Mouse (Mus musculus): ENCODE data around the gene Ankk1. TPM values are rescaled to one million over a fixed set of nuclear protein-coding genes. Genes with fewer than 3 reads are reported as not detected.

Gene Ankk1
- polyA plus RNA-seq (2014; fragmentation: Nextera tagmentation; extraction: Ambion mirVana) = 0.21 TPM in 1 of 2 replicates, not detected in the other

GRCm38 (mm10) chr9:49426921-49427320 lies at the start of gene Ankk1:
Gene Ankk1 (minus strand): TSS chr9:49427021.
- Histone ChIP-seq H3K27me3 (ENCODE audit: control insufficient read depth, insufficient read depth, low read length) (no peaks in the 10 kb centered on the region), H3K9me3 (ENCODE audit: control insufficient read depth, low read length) (no peaks in the 10 kb centered on the region), H3K27ac (ENCODE audit: low read depth, low read length) (no peak within 1 kb of the TSS), H3K4me1 (ENCODE audit: control insufficient read depth, insufficient read depth, low read length) (no peaks in the 10 kb centered on the region), H3K4me2 (ENCODE audit: low read depth, low read length) (no peak within 1 kb of the TSS), H3K9ac (replicated peaks; ENCODE audit: low read depth, low read length) (no peak within 1 kb of the TSS), H3K36me3 (ENCODE audit: control insufficient read depth, insufficient read depth, low read length) (no peaks in the 10 kb centered on the region), H3K4me3 (ENCODE audit: low read depth, low read length) (no peak within 1 kb of the TSS)
- 87% methylated on average over 7 of the region's 7 CpGs for WGBS
- no peak for ATAC-seq (ENCODE audit: low read depth)

DNA sequence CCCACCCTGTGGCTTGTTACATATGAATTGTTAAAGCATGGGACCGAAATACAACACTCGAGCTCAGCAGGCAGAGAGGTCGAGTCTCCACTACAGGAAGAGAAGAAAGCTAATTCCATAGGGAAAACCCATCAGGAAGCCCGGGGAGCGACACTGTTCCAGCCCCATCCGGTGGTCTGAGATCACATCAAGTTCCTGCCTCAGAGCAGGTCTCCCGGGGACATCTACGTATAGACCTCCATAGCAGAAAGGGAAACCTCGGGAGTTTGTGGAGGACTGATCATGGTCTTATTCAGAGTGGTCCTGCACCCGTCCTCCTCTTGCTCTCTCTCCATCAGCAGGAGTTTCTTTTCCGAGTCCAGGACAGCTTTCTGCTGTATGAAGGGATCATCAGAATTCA lies 45.3 kb upstream of the Ankk1 start:
- Histone ChIP-seq H3K4me1 (ENCODE audit: control insufficient read depth, insufficient read depth, low read length) (no peaks in the 10 kb centered on the region), H3K9me3 (ENCODE audit: control insufficient read depth, low read length) (no peaks in the 10 kb centered on the region), H3K9ac (replicated peaks; ENCODE audit: low read depth, low read length) (no peak overlapping the region), H3K27me3 (ENCODE audit: control insufficient read depth, insufficient read depth, low read length) (no peaks in the 10 kb centered on the region), H3K4me3 (ENCODE audit: low read depth, low read length) (no peak overlapping the region), H3K36me3 (ENCODE audit: control insufficient read depth, insufficient read depth, low read length) (no peaks in the 10 kb centered on the region), H3K4me2 (ENCODE audit: low read depth, low read length) (no peak overlapping the region), H3K27ac (ENCODE audit: low read depth, low read length) (no peak overlapping the region)
- 80% methylated on average over 11 of the region's 11 CpGs for WGBS
- ATAC-seq (ENCODE audit: low read depth) = no peak

DNA sequence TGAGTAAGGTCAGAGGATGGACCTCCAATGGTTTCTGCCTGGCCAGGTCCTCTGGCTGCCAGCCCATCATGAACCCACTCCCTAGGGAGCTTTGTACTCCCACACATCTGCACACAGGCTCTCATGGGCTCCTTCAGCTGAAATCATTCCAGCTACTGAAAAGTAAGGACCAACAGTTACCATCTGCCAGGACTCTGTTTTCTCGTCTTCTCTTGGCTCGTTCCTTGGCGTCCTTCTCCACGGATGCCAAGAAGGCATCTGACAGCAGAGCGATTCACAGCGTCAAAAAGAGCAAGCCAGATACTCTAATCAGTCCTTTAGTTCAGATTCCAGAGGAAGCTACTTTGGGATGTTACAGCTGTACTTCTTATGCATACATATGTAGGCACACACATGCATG lies 44.1 kb upstream of the Ankk1 start:
- no peak for ATAC-seq (ENCODE audit: low read depth)
- Histone ChIP-seq H3K27me3 (ENCODE audit: control insufficient read depth, insufficient read depth, low read length) (no peaks in the 10 kb centered on the region), H3K36me3 (ENCODE audit: control insufficient read depth, insufficient read depth, low read length) (no peaks in the 10 kb centered on the region), H3K4me3 (ENCODE audit: low read depth, low read length) (no peak overlapping the region), H3K9me3 (ENCODE audit: control insufficient read depth, low read length) (no peaks in the 10 kb centered on the region), H3K27ac (ENCODE audit: low read depth, low read length) (no peak overlapping the region), H3K9ac (replicated peaks; ENCODE audit: low read depth, low read length) (no peak overlapping the region), H3K4me1 (ENCODE audit: control insufficient read depth, insufficient read depth, low read length) (no peaks in the 10 kb centered on the region), H3K4me2 (ENCODE audit: low read depth, low read length) (no peak overlapping the region)
- WGBS = 79% methylated on average over 6 of the region's 6 CpGs

DNA sequence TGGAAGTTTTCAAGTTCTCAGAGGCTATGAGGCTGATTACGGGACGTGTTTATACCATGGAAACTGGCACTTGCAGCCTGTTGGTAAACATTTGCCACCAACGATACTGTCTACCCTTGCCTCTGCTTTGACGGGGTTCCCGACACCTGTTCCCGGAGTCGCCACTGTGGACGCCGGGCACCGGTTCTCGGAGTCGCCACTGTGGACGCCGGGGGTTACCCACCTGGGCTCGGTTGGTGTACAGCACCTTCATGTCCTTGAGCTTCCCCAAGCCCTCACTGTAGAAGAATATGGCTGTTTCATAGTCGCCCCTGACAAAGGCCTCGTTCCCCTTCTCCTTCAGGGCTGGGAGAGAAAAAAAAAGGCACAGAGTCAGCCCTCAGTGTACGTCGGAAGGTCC lies 43.2 kb upstream of the Ankk1 start:
- no peaks in the 10 kb centered on the region for H3K4me1 ChIP-seq (ENCODE audit: control insufficient read depth, insufficient read depth, low read length)
- no peak overlapping the region for H3K4me3 ChIP-seq (ENCODE audit: low read depth, low read length)
- H3K9me3 ChIP-seq (ENCODE audit: control insufficient read depth, low read length) = no peaks in the 10 kb centered on the region
- 94% methylated on average over 19 of the region's 19 CpGs for WGBS
- no peaks in the 10 kb centered on the region for H3K36me3 ChIP-seq (ENCODE audit: control insufficient read depth, insufficient read depth, low read length)
- no peak overlapping the region for H3K4me2 ChIP-seq (ENCODE audit: low read depth, low read length)
- H3K27me3 ChIP-seq (ENCODE audit: control insufficient read depth, insufficient read depth, low read length) = no peaks in the 10 kb centered on the region
- no peak overlapping the region for H3K9ac ChIP-seq (replicated peaks; ENCODE audit: low read depth, low read length)
- H3K27ac ChIP-seq (ENCODE audit: low read depth, low read length) = no peak overlapping the region
- no peak for ATAC-seq (ENCODE audit: low read depth)

DNA sequence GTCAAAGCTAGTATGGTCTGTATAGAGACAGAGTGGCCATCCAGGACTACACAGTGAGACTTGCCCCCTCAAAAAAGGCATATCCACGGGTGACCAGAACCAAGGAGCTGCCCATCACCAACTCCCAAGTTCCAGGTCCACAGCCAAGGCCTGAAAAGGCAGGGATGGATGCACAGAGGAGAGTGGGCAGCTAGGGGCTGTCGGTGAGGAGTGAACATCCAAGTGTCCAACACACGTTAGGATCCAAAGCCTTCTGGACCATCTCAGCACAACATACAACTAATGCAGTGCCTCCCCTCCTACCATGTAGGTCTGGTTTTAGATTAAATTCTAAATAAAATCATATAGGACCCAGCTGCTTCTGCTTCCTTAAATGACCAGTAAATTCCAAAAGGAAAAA lies 29.3 kb upstream of the Ankk1 start:
- WGBS = 89% methylated on average over 3 of the region's 3 CpGs
- H3K27me3 ChIP-seq (ENCODE audit: control insufficient read depth, insufficient read depth, low read length) = no peaks in the 10 kb centered on the region

DNA sequence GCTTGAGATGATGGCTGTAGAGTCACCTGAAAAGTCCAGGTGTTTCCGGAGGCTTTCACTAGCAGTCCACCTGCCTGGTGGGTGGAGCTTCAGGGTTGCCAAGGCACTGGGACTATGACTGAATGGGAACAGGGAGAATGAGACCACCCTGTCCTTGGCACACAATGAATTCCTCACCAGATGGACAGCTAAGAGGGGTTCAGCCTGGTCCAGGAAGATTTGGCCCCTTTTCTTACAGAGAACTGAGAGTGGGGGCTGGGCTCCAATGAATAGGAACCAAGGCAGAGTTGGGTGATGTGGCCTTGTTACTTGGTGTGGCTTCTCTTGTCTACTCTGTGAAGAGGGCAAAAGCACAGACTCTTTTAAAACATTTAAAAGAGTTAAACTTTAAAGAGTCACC lies 25.6 kb upstream of the Ankk1 start:
- Histone ChIP-seq H3K9me3 (ENCODE audit: control insufficient read depth, low read length) (no peaks in the 10 kb centered on the region), H3K4me2 (ENCODE audit: low read depth, low read length) (no peak overlapping the region), H3K27me3 (ENCODE audit: control insufficient read depth, insufficient read depth, low read length) (no peaks in the 10 kb centered on the region), H3K9ac (replicated peaks; ENCODE audit: low read depth, low read length) (no peak overlapping the region), H3K27ac (ENCODE audit: low read depth, low read length) (no peak overlapping the region), H3K4me1 (ENCODE audit: control insufficient read depth, insufficient read depth, low read length) (no peaks in the 10 kb centered on the region), H3K36me3 (ENCODE audit: control insufficient read depth, insufficient read depth, low read length) (no peaks in the 10 kb centered on the region), H3K4me3 (ENCODE audit: low read depth, low read length) (no peak overlapping the region)
- WGBS = 100% methylated on average over 1 of the region's 1 CpGs
- ATAC-seq (ENCODE audit: low read depth) = no peak

More for the DNA sequence above, 29.3 kb upstream of the Ankk1 start:
- H3K9me3 ChIP-seq (ENCODE audit: control insufficient read depth, low read length) = no peaks in the 10 kb centered on the region
- H3K9ac ChIP-seq (replicated peaks; ENCODE audit: low read depth, low read length) = no peak overlapping the region
- no peak overlapping the region for H3K27ac ChIP-seq (ENCODE audit: low read depth, low read length)
- H3K4me3 ChIP-seq (ENCODE audit: low read depth, low read length) = no peak overlapping the region
- no peaks in the 10 kb centered on the region for H3K4me1 ChIP-seq (ENCODE audit: control insufficient read depth, insufficient read depth, low read length)
- no peaks in the 10 kb centered on the region for H3K36me3 ChIP-seq (ENCODE audit: control insufficient read depth, insufficient read depth, low read length)
- no peak overlapping the region for H3K4me2 ChIP-seq (ENCODE audit: low read depth, low read length)
- ATAC-seq (ENCODE audit: low read depth) = no peak

DNA sequence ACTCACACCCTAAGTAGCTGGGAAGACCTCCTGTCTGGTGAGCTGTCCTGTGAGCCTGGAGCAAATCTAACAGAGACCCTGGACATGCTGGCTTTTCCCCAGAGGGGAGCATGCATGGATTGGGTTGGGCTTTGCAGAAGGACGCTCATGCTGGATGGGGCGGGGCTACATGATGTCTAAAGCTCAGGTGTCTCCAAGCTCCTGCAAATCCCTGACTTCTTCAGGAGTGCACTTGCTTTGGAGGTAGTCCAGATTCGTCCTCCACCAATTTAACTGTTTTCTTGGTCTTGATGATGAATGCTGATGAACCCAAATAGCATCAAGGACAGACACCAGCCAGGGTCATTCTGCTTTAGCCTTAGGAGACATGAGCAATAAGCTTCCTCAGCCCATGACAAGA lies 23.7 kb upstream of the Ankk1 start:
- Histone ChIP-seq H3K36me3 (ENCODE audit: control insufficient read depth, insufficient read depth, low read length) (no peaks in the 10 kb centered on the region), H3K4me3 (ENCODE audit: low read depth, low read length) (no peak overlapping the region), H3K9me3 (ENCODE audit: control insufficient read depth, low read length) (no peaks in the 10 kb centered on the region), H3K27me3 (ENCODE audit: control insufficient read depth, insufficient read depth, low read length) (no peaks in the 10 kb centered on the region), H3K9ac (replicated peaks; ENCODE audit: low read depth, low read length) (no peak overlapping the region), H3K27ac (ENCODE audit: low read depth, low read length) (no peak overlapping the region), H3K4me2 (ENCODE audit: low read depth, low read length) (no peak overlapping the region), H3K4me1 (ENCODE audit: control insufficient read depth, insufficient read depth, low read length) (no peaks in the 10 kb centered on the region)
- 89% methylated on average over 3 of the region's 3 CpGs for WGBS
- ATAC-seq (ENCODE audit: low read depth) = no peak

GRCm38 (mm10) chr9:49442621-49443020 lies 15.8 kb upstream of the Ankk1 start:
- Histone ChIP-seq H3K9me3 (ENCODE audit: control insufficient read depth, low read length) (no peaks in the 10 kb centered on the region), H3K4me3 (ENCODE audit: low read depth, low read length) (no peak overlapping the region), H3K36me3 (ENCODE audit: control insufficient read depth, insufficient read depth, low read length) (no peaks in the 10 kb centered on the region), H3K9ac (replicated peaks; ENCODE audit: low read depth, low read length) (no peak overlapping the region), H3K27ac (ENCODE audit: low read depth, low read length) (no peak overlapping the region), H3K4me1 (ENCODE audit: control insufficient read depth, insufficient read depth, low read length) (no peaks in the 10 kb centered on the region), H3K27me3 (ENCODE audit: control insufficient read depth, insufficient read depth, low read length) (no peaks in the 10 kb centered on the region), H3K4me2 (ENCODE audit: low read depth, low read length) (no peak overlapping the region)
- WGBS = 73% methylated on average over 3 of the region's 3 CpGs
- no peak for ATAC-seq (ENCODE audit: low read depth)

- ATAC-seq (ENCODE audit: low read depth) = no peak
- WGBS = 83% methylated on average over 5 of the region's 5 CpGs
These were observed 657 bp upstream of the Ankk1 start for GRCm38 (mm10) chr9:49427478-49427877.

GRCm38 (mm10) chr9:49425585-49425984 lies 1.2 kb downstream of the Ankk1 start:
- Histone ChIP-seq H3K9me3 (ENCODE audit: control insufficient read depth, low read length) (no peaks in the 10 kb centered on the region), H3K4me3 (ENCODE audit: low read depth, low read length) (no peak overlapping the region), H3K36me3 (ENCODE audit: control insufficient read depth, insufficient read depth, low read length) (no peaks in the 10 kb centered on the region), H3K4me2 (ENCODE audit: low read depth, low read length) (no peak overlapping the region), H3K27me3 (ENCODE audit: control insufficient read depth, insufficient read depth, low read length) (no peaks in the 10 kb centered on the region), H3K9ac (replicated peaks; ENCODE audit: low read depth, low read length) (no peak overlapping the region), H3K4me1 (ENCODE audit: control insufficient read depth, insufficient read depth, low read length) (no peaks in the 10 kb centered on the region), H3K27ac (ENCODE audit: low read depth, low read length) (no peak overlapping the region)
- no peak for ATAC-seq (ENCODE audit: low read depth)
- 38% methylated on average over 1 of the region's 1 CpGs for WGBS

More at GRCm38 (mm10) chr9:49427478-49427877, 657 bp upstream of the Ankk1 start:
- Histone ChIP-seq H3K27me3 (ENCODE audit: control insufficient read depth, insufficient read depth, low read length) (no peaks in the 10 kb centered on the region), H3K4me3 (ENCODE audit: low read depth, low read length) (no peak overlapping the region), H3K9ac (replicated peaks; ENCODE audit: low read depth, low read length) (no peak overlapping the region), H3K4me2 (ENCODE audit: low read depth, low read length) (no peak overlapping the region), H3K9me3 (ENCODE audit: control insufficient read depth, low read length) (no peaks in the 10 kb centered on the region), H3K36me3 (ENCODE audit: control insufficient read depth, insufficient read depth, low read length) (no peaks in the 10 kb centered on the region), H3K4me1 (ENCODE audit: control insufficient read depth, insufficient read depth, low read length) (no peaks in the 10 kb centered on the region), H3K27ac (ENCODE audit: low read depth, low read length) (no peak overlapping the region)
